ENCODE assay signal across 8 mouse cellular contexts in genomic region chr2:173737222-173737989, GRCm38 (mm10). TPM values are rescaled to one million over a fixed set of nuclear protein-coding genes. Genes with fewer than 3 reads are reported as not detected.
DNase-seq lines count a peak whose midpoint lies in the region; ATAC-seq lines count a peak whose summit lies in the region.

Gene Vapb, plus strand, starts transcription at chr2:173737511.

- peak; percentile 99 to 100 for DNase-seq in adrenal gland, adult (ENCODE audit: inconsistent age in 2 of 2, low spot score in 1 of 2)
- peak; percentile 99 for DNase-seq in embryo, embryonic 10.5 days (ENCODE audit: low spot score)
- peak; percentile 100 for DNase-seq in gastrocnemius, postnatal 14 days
- DNase-seq in left cerebral cortex, postnatal 10 days (ENCODE audit: extremely low spot score in 1 of 2, low spot score in 2 of 2) = peak; percentile 98 to 100
- peak; percentile 99 for DNase-seq in right cerebral cortex, postnatal 25 days
- DNase-seq in urinary bladder, postnatal 4 days (ENCODE audit: low spot score in 2 of 2) = peak; percentile 99 to 100

- intact Hi-C loops in gastrocnemius, postnatal 14 days (cut with DNase I; ENCODE audit: low total_unique reads) = loop anchor here (10.0 kb wide), 1 partner anchor 143 kb away; no protein-coding TSS in a partner anchor
- intact Hi-C loops in left cerebral cortex, postnatal 10 days (cut with DNase I) = loop anchor here (10.0 kb wide), 1 partner anchor 153 kb away; no protein-coding TSS in a partner anchor

- ATAC-seq in inflammation-experienced regulatory T-cells, adult 6 months = peak; percentile 99
- peak; percentile 94 for ATAC-seq in megakaryocyte-erythroid progenitor cell, adult 5-6 weeks (replicated peaks; ENCODE audit: low FRiP score, low TSS enrichment, poor library complexity, severe bottlenecking)

RNA-seq across cellular contexts. Expression of gene Vapb, which starts in this region (rescaled TPM):
- total RNA-seq in gastrocnemius, postnatal 14 days (2021) = 100 to 1,000 TPM; 160 to 166 TPM
- 1 to 10 TPM; 1.3 to 2.4 (median 1.7) TPM for polyA plus RNA-seq in inflammation-experienced regulatory T-cells, adult 6 months (2017; shearing (Covaris generic))
- total RNA-seq in left cerebral cortex, postnatal 10 days (2021) = 100 to 1,000 TPM; 110 to 118 TPM
- total RNA-seq in megakaryocyte-erythroid progenitor cell, adult 5-6 weeks (2014; fragmentation: Nextera tagmentation) = 5.2 and 8.8 TPM in 2 replicates
- total RNA-seq in megakaryocyte-erythroid progenitor cell, adult 5-6 weeks (2017) = 46.8 and 67.2 TPM in 2 replicates

Comparison
In these comparisons a context has a peak if more than half of its experiments do, and no peak if none do; other contexts are left out.
1. Peak in every context shown above with its lines: DNase-seq and ATAC-seq.